In genomic region chr16:18231451-18231850, GRCm38 (mm10) we compare ENCODE assay signal across 31 mouse cellular contexts. TPM values are rescaled to one million over a fixed set of nuclear protein-coding genes. Genes with fewer than 3 reads are reported as not detected.
DNase-seq lines count a peak whose midpoint lies in the region; ATAC-seq and TF ChIP-seq lines count a peak whose summit lies in the region.
"Had no signal": no experiment of that assay in that cellular context is flagged by ENCODE, and none has a peak within 500 bp of the region (broad histone marks: within the 10 kb centered on the region; RNA-seq: fewer than 3 reads in every experiment).

No protein-coding gene starts in this region.

- H3K9me3 ChIP-seq in heart, embryonic 10.5 days, result no peaks in the 10 kb centered on the region
- no peaks in the 10 kb centered on the region for H3K9me3 ChIP-seq in heart, postnatal 0 days (replicated peaks; ENCODE audit: control insufficient read depth, low read length)
- no peaks in the 10 kb centered on the region for H3K9me3 ChIP-seq in limb, embryonic 13.5 days
- no peaks in the 10 kb centered on the region for H3K9me3 ChIP-seq in limb, embryonic 10.5 days (replicated peaks)
- H3K9me3 ChIP-seq: hindbrain, embryonic 15.5 days had no signal

- TF ChIP-seq EP300 in heart, postnatal 0 days (IDR thresholded peaks at IDR 0.05; ENCODE audit: low read depth), result no peak

- no peak overlapping the region for H3K4me3 ChIP-seq in heart, embryonic 10.5 days
- H3K4me3 ChIP-seq in heart, postnatal 0 days (ENCODE audit: low read depth, low read length), result no peak overlapping the region
- no peak overlapping the region for H3K4me3 ChIP-seq in limb, embryonic 13.5 days
- no peak overlapping the region for H3K4me3 ChIP-seq in limb, embryonic 10.5 days
- H3K4me3 ChIP-seq in olfactory bulb, adult 2 months (ENCODE audit: insufficient read depth, low read depth, low read length), result no peak overlapping the region
- H3K4me3 ChIP-seq: hindbrain, embryonic 15.5 days had no signal

- no peak overlapping the region for H3K9ac ChIP-seq in heart, postnatal 0 days (replicated peaks; ENCODE audit: low read depth, low read length)
- H3K9ac ChIP-seq in limb, embryonic 13.5 days, result peak overlapping the region; percentile 35; the same call in 1 of the 2 replicates
- H3K9ac ChIP-seq: hindbrain, embryonic 15.5 days; liver, postnatal 0 days had no signal

- peaks cover 28% of the 10 kb centered on the region for H3K36me3 ChIP-seq in heart, embryonic 10.5 days
- peaks cover 16% of the 10 kb centered on the region for H3K36me3 ChIP-seq in heart, postnatal 0 days (replicated peaks; ENCODE audit: control insufficient read depth, insufficient read depth, low read length)
- H3K36me3 ChIP-seq in limb, embryonic 13.5 days, result peaks cover 23% of the 10 kb centered on the region
- H3K36me3 ChIP-seq in limb, embryonic 10.5 days, result peaks cover 41% of the 10 kb centered on the region

- H3K27ac ChIP-seq in heart, embryonic 10.5 days, result peak overlapping the region; percentile 88; the same call in 1 of the 2 replicates
- peak overlapping the region; percentile 93 for H3K27ac ChIP-seq in heart, postnatal 0 days (ENCODE audit: low read depth)
- no peak overlapping the region for H3K27ac ChIP-seq in limb, embryonic 13.5 days
- H3K27ac ChIP-seq in limb, embryonic 10.5 days, result no peak overlapping the region
- peak overlapping the region; percentile 96 for H3K27ac ChIP-seq in olfactory bulb, adult 2 months (ENCODE audit: insufficient read depth, low read depth, low read length)
- H3K27ac ChIP-seq: hindbrain, embryonic 15.5 days had no signal

- intact Hi-C loops in heart, postnatal 25 days (cut with DNase I), result loop anchor here (10.0 kb wide), 1 partner anchor 307 kb away; the partner anchor contains the start of gene Slc25a1

- TF ChIP-seq CTCF in heart, postnatal 0 days (IDR thresholded peaks at IDR 0.05; ENCODE audit: low read depth), result no peak
- no peak for TF ChIP-seq CTCF in olfactory bulb, adult 2 months (IDR thresholded peaks at IDR 0.05; ENCODE audit: insufficient read depth, low read depth, low read length)

- H3K27me3 ChIP-seq in heart, embryonic 10.5 days (ENCODE audit: insufficient read depth, poor library complexity, severe bottlenecking), result no peaks in the 10 kb centered on the region
- no peaks in the 10 kb centered on the region for H3K27me3 ChIP-seq in heart, postnatal 0 days (ENCODE audit: control insufficient read depth, insufficient read depth, low read length)
- H3K27me3 ChIP-seq in limb, embryonic 13.5 days, result no peaks in the 10 kb centered on the region
- no peaks in the 10 kb centered on the region for H3K27me3 ChIP-seq in limb, embryonic 10.5 days (ENCODE audit: low read depth, poor library complexity, severe bottlenecking)
- H3K27me3 ChIP-seq: hindbrain, embryonic 15.5 days had no signal

- DNase-seq in heart, embryonic 10.5 days (ENCODE audit: low spot score), result no peak
- DNase-seq in heart, postnatal 25 days (ENCODE audit: low spot score), result no peak
- DNase-seq in heart, postnatal 0 days (ENCODE audit: low spot score), result no peak
- no peak for DNase-seq in heart, postnatal 4 days
- DNase-seq in limb, embryonic 10.5 days (ENCODE audit: low spot score), result no peak
- DNase-seq: adrenal gland, adult 2 months; cerebellum, adult 11-12 months; gastrocnemius, postnatal 10 days; heart, adult 18-20 months; kidney, adult 9 months; kidney, postnatal 36 days; left cerebral cortex, postnatal 4 days; liver, postnatal 0 days; retina, postnatal 1 day; right cerebral cortex, postnatal 25 days had no signal

- no peak for ATAC-seq in heart, postnatal 0 days (ENCODE audit: insufficient read depth, low read depth)
- no peak for ATAC-seq in limb, embryonic 13.5 days (ENCODE audit: low FRiP score, low read depth)
- ATAC-seq in megakaryocyte progenitor cell, adult 5-6 weeks (replicated peaks; ENCODE audit: poor library complexity), result no peak
- ATAC-seq: forebrain, embryonic 14.5 days; lung, postnatal 0 days had no signal

- TF ChIP-seq POLR2A in olfactory bulb, adult 2 months (IDR thresholded peaks at IDR 0.05; ENCODE audit: insufficient read depth, low read depth, low read length), result no peak

- 85% methylated on average over 4 of the region's 4 CpGs for WGBS in heart, embryonic 10.5 days
- WGBS in heart, postnatal 0 days, result 70% methylated on average over 4 of the region's 4 CpGs
- 61% methylated on average over 4 of the region's 4 CpGs for WGBS in limb, embryonic 13.5 days
- 87% methylated on average over 4 of the region's 4 CpGs for WGBS in limb, embryonic 10.5 days
- WGBS in olfactory bulb, adult 2 months, result 66% methylated on average over 4 of the region's 4 CpGs

- peaks cover 79% of the 10 kb centered on the region for H3K4me1 ChIP-seq in heart, embryonic 10.5 days
- H3K4me1 ChIP-seq in heart, postnatal 0 days (ENCODE audit: control insufficient read depth, insufficient read depth), result peaks cover 58% of the 10 kb centered on the region
- H3K4me1 ChIP-seq in limb, embryonic 13.5 days, result peaks cover 47% of the 10 kb centered on the region
- peaks cover 46% of the 10 kb centered on the region for H3K4me1 ChIP-seq in limb, embryonic 10.5 days
- H3K4me1 ChIP-seq in olfactory bulb, adult 2 months (ENCODE audit: control insufficient read depth, insufficient read depth, low read length), result peaks cover 63% of the 10 kb centered on the region

- 0 out of 2 replicates have a peak overlapping the region, but pooled peaks have one; percentile 1 for H3K4me2 ChIP-seq in heart, postnatal 0 days (ENCODE audit: low read depth, low read length)
- no peak overlapping the region for H3K4me2 ChIP-seq in limb, embryonic 13.5 days (replicated peaks)
- H3K4me2 ChIP-seq: hindbrain, embryonic 15.5 days; liver, embryonic 11.5 days; midbrain, embryonic 11.5 days had no signal

RNA-seq across cellular contexts. Expression of gene Zdhhc8, which starts 3.5 kb away (rescaled TPM):
- polyA plus RNA-seq in heart, embryonic 10.5 days (2016; fragmentation: Nextera tagmentation; extraction: Ambion mirVana), result 21.2 and 27.5 TPM in 2 replicates
- total RNA-seq in heart, postnatal 25 days (2021), result 10 to 100 TPM; 22.4 to 24.1 TPM
- 27.7 and 47.0 TPM in 2 replicates for total RNA-seq in heart, postnatal 0 days (2014; rRNA removed; ENCODE audit: low replicate concordance)
- polyA plus RNA-seq in heart, postnatal 0 days (2015; fragmentation: Nextera tagmentation; extraction: Ambion mirVana), result 15.4 and 16.4 TPM in 2 replicates
- total RNA-seq in heart, postnatal 4 days (2021), result 10 to 100 TPM; 29.8 to 36.0 TPM
- polyA plus RNA-seq in limb, embryonic 13.5 days (2015; fragmentation: Nextera tagmentation; extraction: Ambion mirVana), result 18.7 and 21.2 TPM in 2 replicates
- 14.1 and 16.7 TPM in 2 replicates for polyA plus RNA-seq in limb, embryonic 10.5 days (2016; fragmentation: Nextera tagmentation; extraction: Ambion mirVana)
- not detected in 2 replicates for polyA plus RNA-seq in olfactory bulb, adult 2 months (2012; ENCODE audit: insufficient read depth, insufficient read length, low replicate concordance, missing spikeins)
- total RNA-seq in megakaryocyte progenitor cell, adult 5-6 weeks (2015), result 7.3 and 7.6 TPM in 2 replicates
- total RNA-seq in megakaryocyte progenitor cell, adult 5-6 weeks (2017), result 2.4 and 7.0 TPM in 2 replicates

RNA-seq across cellular contexts. Expression of gene Ccdc188, which starts 13.8 kb away (rescaled TPM):
- polyA plus RNA-seq in heart, embryonic 10.5 days (2016; fragmentation: Nextera tagmentation; extraction: Ambion mirVana), result not detected in 2 replicates
- not detected for total RNA-seq in heart, postnatal 25 days (2021)
- total RNA-seq in heart, postnatal 0 days (2014; rRNA removed; ENCODE audit: low replicate concordance), result not detected in 2 replicates
- polyA plus RNA-seq in heart, postnatal 0 days (2015; fragmentation: Nextera tagmentation; extraction: Ambion mirVana), result not detected in 2 replicates
- not detected for total RNA-seq in heart, postnatal 4 days (2021)
- polyA plus RNA-seq in limb, embryonic 13.5 days (2015; fragmentation: Nextera tagmentation; extraction: Ambion mirVana), result not detected in 2 replicates
- not detected in 2 replicates for polyA plus RNA-seq in limb, embryonic 10.5 days (2016; fragmentation: Nextera tagmentation; extraction: Ambion mirVana)
- polyA plus RNA-seq in olfactory bulb, adult 2 months (2012; ENCODE audit: insufficient read depth, insufficient read length, low replicate concordance, missing spikeins), result not detected in 2 replicates
- not detected in 2 replicates for total RNA-seq in megakaryocyte progenitor cell, adult 5-6 weeks (2015)
- total RNA-seq in megakaryocyte progenitor cell, adult 5-6 weeks (2017), result not detected in 2 replicates
- total RNA-seq: adrenal gland, adult 2 months; adrenal gland, postnatal 4 days; gastrocnemius, postnatal 10 days; heart, adult 18-20 months; left cerebral cortex, adult 18-20 months; left cerebral cortex, postnatal 4 days; MEL; monocyte, adult 5-6 weeks had no signal
- polyA plus RNA-seq: adrenal gland, adult 2 months; embryonic facial prominence, embryonic 14.5 days; hindbrain, embryonic 15.5 days; intestine, embryonic 14.5 days; liver, embryonic 11.5 days; liver, postnatal 0 days; lung, postnatal 0 days; midbrain, embryonic 11.5 days; neural tube, embryonic 11.5 days; spleen, adult 2 months had no signal

RNA-seq across cellular contexts. Expression of gene Trmt2a, which starts 17.0 kb away (rescaled TPM):
- polyA plus RNA-seq in heart, embryonic 10.5 days (2016; fragmentation: Nextera tagmentation; extraction: Ambion mirVana), result 83.3 and 111 TPM in 2 replicates
- 10 to 100 TPM; 21.5 to 22.5 TPM for total RNA-seq in heart, postnatal 25 days (2021)
- total RNA-seq in heart, postnatal 0 days (2014; rRNA removed; ENCODE audit: low replicate concordance), result 27.2 and 30.6 TPM in 2 replicates
- 31.6 and 33.9 TPM in 2 replicates for polyA plus RNA-seq in heart, postnatal 0 days (2015; fragmentation: Nextera tagmentation; extraction: Ambion mirVana)
- 10 to 100 TPM; 30.8 to 32.9 TPM for total RNA-seq in heart, postnatal 4 days (2021)
- polyA plus RNA-seq in limb, embryonic 13.5 days (2015; fragmentation: Nextera tagmentation; extraction: Ambion mirVana), result 111 and 113 TPM in 2 replicates
- 118 and 122 TPM in 2 replicates for polyA plus RNA-seq in limb, embryonic 10.5 days (2016; fragmentation: Nextera tagmentation; extraction: Ambion mirVana)
- not detected in 2 replicates for polyA plus RNA-seq in olfactory bulb, adult 2 months (2012; ENCODE audit: insufficient read depth, insufficient read length, low replicate concordance, missing spikeins)
- 95.7 and 111 TPM in 2 replicates for total RNA-seq in megakaryocyte progenitor cell, adult 5-6 weeks (2015)
- 86.1 and 95.9 TPM in 2 replicates for total RNA-seq in megakaryocyte progenitor cell, adult 5-6 weeks (2017)

RNA-seq across cellular contexts. Expression of gene Ranbp1, which starts 17.1 kb away (rescaled TPM):
- 601 and 873 TPM in 2 replicates for polyA plus RNA-seq in heart, embryonic 10.5 days (2016; fragmentation: Nextera tagmentation; extraction: Ambion mirVana)
- total RNA-seq in heart, postnatal 25 days (2021), result 10 to 100 TPM; 42.7 to 43.0 TPM
- 51.3 and 65.1 TPM in 2 replicates for total RNA-seq in heart, postnatal 0 days (2014; rRNA removed; ENCODE audit: low replicate concordance)
- 210 and 213 TPM in 2 replicates for polyA plus RNA-seq in heart, postnatal 0 days (2015; fragmentation: Nextera tagmentation; extraction: Ambion mirVana)
- total RNA-seq in heart, postnatal 4 days (2021), result 100 to 1,000 TPM; 130 to 137 TPM
- polyA plus RNA-seq in limb, embryonic 13.5 days (2015; fragmentation: Nextera tagmentation; extraction: Ambion mirVana), result 641 and 645 TPM in 2 replicates
- polyA plus RNA-seq in limb, embryonic 10.5 days (2016; fragmentation: Nextera tagmentation; extraction: Ambion mirVana), result 1,185 and 1,368 TPM in 2 replicates
- not detected in 2 replicates for polyA plus RNA-seq in olfactory bulb, adult 2 months (2012; ENCODE audit: insufficient read depth, insufficient read length, low replicate concordance, missing spikeins)
- 621 and 642 TPM in 2 replicates for total RNA-seq in megakaryocyte progenitor cell, adult 5-6 weeks (2015)
- total RNA-seq in megakaryocyte progenitor cell, adult 5-6 weeks (2017), result 523 and 557 TPM in 2 replicates

RNA-seq across cellular contexts. Expression of gene Gm49776, which starts 26.7 kb away (rescaled TPM):
- polyA plus RNA-seq in heart, embryonic 10.5 days (2016; fragmentation: Nextera tagmentation; extraction: Ambion mirVana), result 1.4 and 4.0 TPM in 2 replicates
- total RNA-seq in heart, postnatal 25 days (2021), result not detected
- total RNA-seq in heart, postnatal 0 days (2014; rRNA removed; ENCODE audit: low replicate concordance), result not detected in 2 replicates
- polyA plus RNA-seq in heart, postnatal 0 days (2015; fragmentation: Nextera tagmentation; extraction: Ambion mirVana), result 0.82 TPM in 1 of 2 replicates, not detected in the other
- total RNA-seq in heart, postnatal 4 days (2021), result not detected
- 3.5 TPM in 1 of 2 replicates, not detected in the other for polyA plus RNA-seq in limb, embryonic 13.5 days (2015; fragmentation: Nextera tagmentation; extraction: Ambion mirVana)
- polyA plus RNA-seq in limb, embryonic 10.5 days (2016; fragmentation: Nextera tagmentation; extraction: Ambion mirVana), result 2.5 TPM in 1 of 2 replicates, not detected in the other
- polyA plus RNA-seq in olfactory bulb, adult 2 months (2012; ENCODE audit: insufficient read depth, insufficient read length, low replicate concordance, missing spikeins), result not detected in 2 replicates
- total RNA-seq in megakaryocyte progenitor cell, adult 5-6 weeks (2015), result 0.44 TPM in 1 of 2 replicates, not detected in the other
- 0.62 TPM in 1 of 2 replicates, not detected in the other for total RNA-seq in megakaryocyte progenitor cell, adult 5-6 weeks (2017)
- total RNA-seq: adrenal gland, postnatal 4 days; gastrocnemius, postnatal 10 days; heart, adult 18-20 months; left cerebral cortex, adult 18-20 months; left cerebral cortex, postnatal 4 days; monocyte, adult 5-6 weeks had no signal
- polyA plus RNA-seq: adrenal gland, adult 2 months; intestine, embryonic 14.5 days; liver, postnatal 0 days; midbrain, embryonic 11.5 days; spleen, adult 2 months had no signal

Comparison
In these comparisons a context has a peak if more than half of its experiments do, and no peak if none do; other contexts are left out.
1. H3K27ac ChIP-seq: peak in heart, embryonic 10.5 days (single experiment), heart, postnatal 0 days (single experiment) and olfactory bulb, adult 2 months (single experiment); none in limb, embryonic 13.5 days (single experiment) and limb, embryonic 10.5 days (single experiment).
2. RNA of gene Zdhhc8, which starts 3.5 kb away (polyA plus RNA-seq): 18.7 to 21.2 TPM in limb, embryonic 13.5 days, 21.2 to 27.5 TPM in heart, embryonic 10.5 days, 14.1 to 16.7 TPM in limb, embryonic 10.5 days and 15.4 to 16.4 TPM in heart, postnatal 0 days; not detected in olfactory bulb, adult 2 months; every median in the first group is over 10 times any median in the second.